Mouse (Mus musculus) layer of hippocampus, postnatal 10 days (tissue): ENCODE results near the gene Cpne5. TPM values are rescaled to one million over a fixed set of nuclear protein-coding genes. Genes with fewer than 3 reads are reported as not detected.
"Not testable (repeated sequence)": the region's sequence is repeated elsewhere in the genome, so short reads cannot be mapped to it uniquely, and the experiment has no call there.

Source experiments
- DNase-seq, 2 experiments: peaks; one replicate each; pipeline ENCODE4 v3.0.0; 2021; ENCODE audit warnings: low spot score in 2 of 2
- total RNA-seq, 2 experiments: library from RNA; stranded (reverse); gene quantifications; 2 replicates each; pipeline ENCODE4 v1.2.3; 2021

The Cpne5 gene
- total RNA-seq, 2 experiments from 2014 or later: 56.5 to 58.3 TPM

DNA sequence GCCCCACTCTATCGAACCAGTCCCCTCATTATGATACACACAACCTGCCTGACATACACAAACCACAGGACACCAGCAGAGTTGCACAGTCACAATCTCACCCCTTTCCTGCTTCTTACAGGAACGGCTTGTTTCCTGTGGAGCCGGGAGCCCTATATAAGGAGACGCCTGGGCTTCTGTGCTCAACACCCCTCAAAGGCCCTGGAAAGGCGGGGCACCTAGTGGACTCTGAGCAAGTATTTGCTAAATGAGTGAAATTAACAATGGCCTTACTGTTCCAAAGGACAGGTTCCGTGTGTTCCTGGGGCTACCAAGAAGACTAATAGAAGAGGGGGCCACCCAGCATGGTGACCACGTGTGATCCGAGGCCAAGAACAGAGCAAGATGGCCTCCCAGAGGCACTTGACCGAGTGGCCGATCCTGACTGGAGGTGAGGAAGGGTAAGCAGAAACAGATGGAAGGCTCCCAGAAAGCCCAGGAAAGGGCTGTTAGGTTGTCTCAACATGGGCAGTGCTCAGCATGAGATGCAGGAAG lies 20.1 kb upstream of the Cpne5 start:
- no peak for DNase-seq

- DNase-seq: no peak
These were observed 19.1 kb upstream of the Cpne5 start for GRCm38 (mm10) chr17:29257001-29257511.

GRCm38 (mm10) chr17:29256507-29256906 lies 18.5 kb upstream of the Cpne5 start:
- no peak for DNase-seq

DNA sequence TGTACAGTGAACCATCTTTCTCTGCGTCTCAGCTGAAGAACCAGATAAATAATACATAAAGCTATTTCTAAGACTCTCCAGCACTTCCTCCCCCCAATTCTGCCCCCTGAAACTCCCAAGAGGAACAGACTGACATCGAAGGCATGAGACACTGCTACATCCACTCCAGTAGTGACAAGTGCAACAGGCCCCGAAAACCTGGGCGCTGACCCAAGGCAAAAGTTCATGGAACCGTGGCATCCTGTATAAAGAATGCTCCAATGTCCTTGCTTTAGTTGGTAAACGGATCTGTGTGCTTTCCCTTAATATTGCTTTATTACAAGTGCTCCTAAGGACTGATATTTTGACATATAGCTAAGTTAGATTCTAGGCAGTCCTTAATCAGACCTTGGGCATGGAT lies 16.8 kb upstream of the Cpne5 start:
- not testable (repeated sequence) for DNase-seq

- DNase-seq: no peak
These were observed 15.7 kb upstream of the Cpne5 start for GRCm38 (mm10) chr17:29253684-29254083.

GRCm38 (mm10) chr17:29253236-29253635 lies 15.3 kb upstream of the Cpne5 start:
- DNase-seq: no peak

- peak in 1 of 2 experiments; percentile 44 for DNase-seq
These were observed 13.8 kb upstream of the Cpne5 start for GRCm38 (mm10) chr17:29251608-29252390.

DNA sequence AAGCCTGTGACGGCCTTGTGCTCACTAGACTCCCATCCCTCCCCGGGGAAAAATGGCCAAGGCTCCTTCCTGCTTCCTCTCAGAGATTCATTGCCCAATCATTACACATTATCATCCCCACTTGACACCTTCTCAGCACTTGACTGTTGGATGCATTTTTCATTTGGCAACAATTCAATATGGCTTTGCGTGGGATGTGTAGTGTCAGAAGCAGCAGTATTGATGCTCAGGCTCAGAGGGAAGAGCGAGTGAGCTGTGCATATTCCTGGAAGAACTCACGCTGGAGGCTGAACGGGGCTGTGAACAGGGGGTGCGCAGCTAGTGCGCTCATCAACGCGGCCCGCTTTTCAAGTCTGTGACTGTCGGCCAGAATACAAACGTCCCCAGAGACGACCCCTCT lies 13.0 kb upstream of the Cpne5 start:
- DNase-seq: not testable (repeated sequence)

DNA sequence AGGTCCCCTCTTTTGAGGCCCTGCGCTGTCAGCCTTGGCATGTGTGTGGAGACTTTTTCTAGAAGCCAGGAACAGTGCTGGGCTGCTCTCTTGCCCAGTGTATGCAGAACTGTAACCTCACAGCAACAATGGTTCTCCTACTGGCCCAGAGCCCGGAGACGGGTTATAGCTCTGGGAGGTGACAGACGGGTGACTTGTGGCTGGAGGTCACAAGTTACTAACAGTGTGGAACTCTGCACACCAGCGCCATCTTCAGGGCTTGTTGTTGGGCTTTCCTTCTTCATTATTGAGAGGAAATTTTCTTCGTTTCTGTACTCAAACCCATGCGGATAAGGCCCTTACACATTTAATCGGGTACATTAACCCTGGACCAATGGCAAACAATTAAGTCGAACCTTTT lies 11.5 kb upstream of the Cpne5 start:
- peak in 1 of 2 experiments; percentile 35 for DNase-seq

DNA sequence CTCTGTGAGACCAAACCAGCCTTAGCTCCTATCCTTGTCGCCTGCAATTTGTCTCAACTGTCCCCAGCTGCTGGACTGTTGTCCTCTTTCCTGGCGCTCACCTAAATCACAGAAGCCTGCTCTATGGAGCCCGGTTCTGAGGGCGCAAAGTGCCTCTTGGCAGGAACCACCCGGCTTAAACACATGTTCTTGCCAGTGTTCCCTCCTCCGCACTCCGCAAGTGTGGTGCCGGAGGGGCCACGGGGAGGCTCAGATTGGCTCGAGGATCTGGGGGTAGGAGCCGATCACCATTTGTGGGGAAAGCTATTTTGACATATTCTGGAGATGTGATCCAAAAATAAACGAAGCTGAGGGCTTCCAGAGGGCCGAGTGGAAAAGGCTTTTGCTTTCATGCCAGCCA lies 9.9 kb upstream of the Cpne5 start:
- no peak for DNase-seq

- peak; percentile 38 to 46 for DNase-seq
These were observed 8.6 kb upstream of the Cpne5 start for GRCm38 (mm10) chr17:29246602-29247001.

GRCm38 (mm10) chr17:29245725-29246124 lies 7.8 kb upstream of the Cpne5 start:
- DNase-seq: peak in 1 of 2 experiments; percentile 32

GRCm38 (mm10) chr17:29244912-29245311 lies 6.9 kb upstream of the Cpne5 start:
- no peak for DNase-seq

- DNase-seq: peak in 1 of 2 experiments; percentile 25
These were observed 516 bp upstream of the Cpne5 start for GRCm38 (mm10) chr17:29238421-29238945.

GRCm38 (mm10) chr17:29237267-29237771 lies 648 bp downstream of the Cpne5 start:
- DNase-seq: peak in 1 of 2 experiments; percentile 18

DNA sequence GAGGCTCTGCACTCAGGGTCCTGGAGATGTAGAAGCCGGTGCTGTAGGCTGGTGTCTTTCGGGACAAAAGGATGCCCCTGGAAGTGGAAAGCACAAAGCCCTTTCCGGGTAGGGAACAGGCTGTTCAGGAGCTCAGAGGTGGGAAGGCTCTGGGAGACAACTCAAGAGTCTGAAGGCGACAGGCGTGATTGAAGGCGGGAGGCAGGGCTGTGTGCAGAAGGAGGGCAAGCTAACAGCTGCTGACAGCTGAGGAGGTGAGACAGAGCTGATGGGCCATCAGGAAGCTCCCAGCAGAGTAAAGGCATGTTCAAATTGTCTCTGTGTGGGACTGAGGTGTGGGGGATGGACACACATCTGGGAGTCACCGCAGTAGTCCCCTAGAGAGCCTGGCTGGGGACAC lies 1.9 kb downstream of the Cpne5 start:
- no peak for DNase-seq

- no peak for DNase-seq
These were observed 6.9 kb downstream of the Cpne5 start for GRCm38 (mm10) chr17:29231109-29231508.

GRCm38 (mm10) chr17:29220631-29221030 lies 17.3 kb downstream of the Cpne5 start:
- DNase-seq: no peak

DNA sequence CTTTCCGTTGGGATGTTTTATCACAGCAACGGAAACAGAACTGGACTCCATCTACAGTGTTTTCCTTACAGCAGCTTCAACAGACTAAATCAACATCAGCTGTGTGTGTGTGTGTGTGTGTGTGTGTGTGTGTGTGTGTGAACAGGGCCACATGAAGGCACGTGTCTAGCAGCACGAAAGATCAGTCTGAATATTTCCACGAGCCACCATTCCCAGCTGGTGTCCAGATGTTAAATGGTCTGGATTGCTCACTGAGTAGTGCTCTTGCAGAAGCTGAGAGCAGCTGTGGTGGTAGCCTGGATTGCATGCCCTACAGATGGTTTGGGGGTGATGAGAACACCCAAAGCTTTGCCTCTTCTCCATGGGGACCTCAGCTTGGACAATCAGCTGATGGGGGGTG lies 19.9 kb downstream of the Cpne5 start:
- no peak for DNase-seq

DNA sequence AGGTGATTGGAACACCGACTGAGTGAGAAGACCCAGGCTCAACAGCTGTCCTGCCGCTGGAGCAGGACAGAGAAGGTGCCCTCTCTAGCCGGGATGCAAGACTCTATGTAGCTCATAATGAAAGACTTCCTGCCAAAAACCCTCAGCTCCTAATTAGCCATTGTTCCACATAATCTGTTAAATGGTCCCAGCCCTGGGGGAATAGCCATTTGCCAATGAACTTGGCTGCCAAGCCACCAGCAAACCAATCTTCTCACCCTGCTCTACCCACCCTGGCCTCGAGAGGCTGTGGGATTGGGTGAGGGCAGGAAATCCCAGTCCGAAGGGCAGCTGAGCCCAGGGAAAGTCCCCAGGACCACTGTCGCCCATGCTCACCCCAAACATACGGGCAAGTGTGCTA lies 21.9 kb downstream of the Cpne5 start:
- DNase-seq: no peak

GRCm38 (mm10) chr17:29214655-29215054 lies 23.3 kb downstream of the Cpne5 start:
- DNase-seq: no peak

DNA sequence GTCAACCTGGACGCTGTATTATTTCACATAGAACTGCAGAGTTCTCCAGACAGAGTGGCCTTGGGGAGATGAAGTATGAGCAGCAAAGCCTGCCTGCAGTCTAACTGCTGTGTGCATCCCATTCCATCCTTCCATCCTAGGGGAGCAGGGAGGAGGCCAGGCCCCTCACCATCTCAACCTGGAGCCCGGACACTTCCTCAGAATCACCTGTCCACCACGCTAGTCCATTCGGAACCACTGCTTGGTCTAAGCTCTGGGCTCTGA lies 23.8 kb downstream of the Cpne5 start:
- DNase-seq: no peak
